Mouse (Mus musculus) intestine, embryonic 14.5 days (tissue): ENCODE results near the gene Lix1. TPM values are rescaled to one million over a fixed set of nuclear protein-coding genes. Genes with fewer than 3 reads are reported as not detected.
"Not testable (repeated sequence)": the region's sequence is repeated elsewhere in the genome, so short reads cannot be mapped to it uniquely, and the experiment has no call there.

ENCODE experiments used
- ATAC-seq: fragments of 200-750 bp; cut with Nextera tagmentation; replicated peaks from 2 replicates; pipeline ENCODE4 v1.8.0; 2017; ENCODE audit warnings: low read depth, moderate number of reproducible peaks, moderate TSS enrichment, moderate library complexity; ENCODE audit not compliant: low FRiP score, low TSS enrichment
- DNase-seq: peaks from one replicate; pipeline ENCODE4 v3.0.0-alpha.2; 2018; ENCODE audit warnings: low spot score
- H3K27ac ChIP-seq: fragments of 300-500 bp; sonication (generic); 2 replicates; pipeline ENCODE4 v1.5.1; 2014; ENCODE audit warnings: low read depth, mild to moderate bottlenecking, control low read depth
- H3K27me3 ChIP-seq: fragments of 300-500 bp; sonication (generic); replicated peaks from 2 replicates; pipeline ENCODE4 v1.6.1; 2014; ENCODE audit warnings: low read length, control low read depth; ENCODE audit not compliant: control insufficient read depth, insufficient read depth
- H3K36me3 ChIP-seq: fragments of 300-500 bp; sonication (generic); 2 replicates; pipeline ENCODE4 v1.6.1; 2014; ENCODE audit warnings: low read length, control low read depth; ENCODE audit not compliant: control insufficient read depth, insufficient read depth
- H3K4me1 ChIP-seq: fragments of 300-500 bp; sonication (generic); replicated peaks from 2 replicates; pipeline ENCODE4 v1.6.1; 2014; ENCODE audit warnings: low read length, control low read depth, mixed read lengths; ENCODE audit not compliant: control insufficient read depth, insufficient read depth
- H3K4me2 ChIP-seq: fragments of 300-500 bp; sonication (generic); 2 replicates; pipeline ENCODE4 v1.6.1; 2014; ENCODE audit warnings: low read length
- H3K4me3 ChIP-seq: fragments of 300-500 bp; sonication (generic); 2 replicates; pipeline ENCODE4 v1.5.1; 2014; ENCODE audit warnings: low read depth, low read length, control low read depth, mixed read lengths
- H3K9ac ChIP-seq: fragments of 300-500 bp; sonication (generic); 2 replicates; pipeline ENCODE4 v1.6.1; 2014; ENCODE audit warnings: mild to moderate bottlenecking, low read length
- H3K9me3 ChIP-seq: fragments of 300-500 bp; sonication (generic); 2 replicates; pipeline ENCODE4 v1.6.1; 2016; ENCODE audit warnings: low read length, control low read depth; ENCODE audit not compliant: control insufficient read depth
- WGBS: fragments of 180-500 bp; shearing (Covaris S2); extraction: QIAGEN DNeasy Blood & Tissue Kit; methylation state at CpG from one replicate; pipeline ENCODE4 v1.1.7; 2014; 5-methylcytosine and 5-hydroxymethylcytosine counted together
- polyA plus RNA-seq: library from polyadenylated mRNA; unstranded; fragments of >200 nt; fragmentation: Nextera tagmentation; extraction: Ambion mirVana; gene quantifications from 2 replicates; pipeline ENCODE4 v1.2.1, GENCODE M21; 2014

The Lix1 gene
- polyA plus RNA-seq, 1 experiment from 2014 or later: 4.1 TPM

- no peak overlapping the region for H3K27ac ChIP-seq
- H3K4me1 ChIP-seq: no peaks in the 10 kb centered on the region
- H3K9me3 ChIP-seq: no peaks in the 10 kb centered on the region
- H3K4me3 ChIP-seq: no peak overlapping the region
- no peak overlapping the region for H3K4me2 ChIP-seq
- H3K36me3 ChIP-seq: no peaks in the 10 kb centered on the region
- H3K27me3 ChIP-seq: no peaks in the 10 kb centered on the region
- 81% methylated on average over 8 of the region's 8 CpGs for WGBS
- DNase-seq (no peak), ATAC-seq (no peak)
- H3K9ac ChIP-seq: no peak overlapping the region
Measured at GRCm38 (mm10) chr17:17492116-17492515, 89.6 kb downstream of the Lix1 start.

GRCm38 (mm10) chr17:17496234-17496633, 93.8 kb downstream of the Lix1 start:
- H3K9me3 ChIP-seq, H3K27me3 ChIP-seq, DNase-seq, H3K27ac ChIP-seq, ATAC-seq, H3K4me2 ChIP-seq, H3K4me1 ChIP-seq, H3K36me3 ChIP-seq, H3K4me3 ChIP-seq, H3K9ac ChIP-seq: not testable (repeated sequence)

- Histone ChIP-seq H3K4me3 (no peak overlapping the region), H3K4me1 (no peaks in the 10 kb centered on the region), H3K9me3 (no peaks in the 10 kb centered on the region), H3K36me3 (no peaks in the 10 kb centered on the region), H3K9ac (no peak overlapping the region), H3K4me2 (no peak overlapping the region), H3K27ac (no peak overlapping the region), H3K27me3 (no peaks in the 10 kb centered on the region)
- WGBS: 83% methylated on average over 7 of the region's 7 CpGs
- DNase-seq (no peak), ATAC-seq (no peak)
Measured at GRCm38 (mm10) chr17:17496730-17497129, 94.3 kb downstream of the Lix1 start.

- no peaks in the 10 kb centered on the region for H3K4me1 ChIP-seq
- H3K4me2 ChIP-seq: no peak overlapping the region
- ATAC-seq: no peak
- no peaks in the 10 kb centered on the region for H3K36me3 ChIP-seq
- H3K27ac ChIP-seq: no peak overlapping the region
- no peaks in the 10 kb centered on the region for H3K27me3 ChIP-seq
- H3K9me3 ChIP-seq: no peaks in the 10 kb centered on the region
- no peak overlapping the region for H3K9ac ChIP-seq
- DNase-seq: no peak
- 11% methylated on average over 1 of the region's 1 CpGs for WGBS
- no peak overlapping the region for H3K4me3 ChIP-seq
Measured at GRCm38 (mm10) chr17:17498848-17499247, 96.4 kb downstream of the Lix1 start.

- Histone ChIP-seq H3K9ac (no peak overlapping the region), H3K36me3 (no peaks in the 10 kb centered on the region), H3K9me3 (no peaks in the 10 kb centered on the region), H3K27ac (no peak overlapping the region), H3K4me3 (no peak overlapping the region), H3K27me3 (no peaks in the 10 kb centered on the region), H3K4me1 (no peaks in the 10 kb centered on the region), H3K4me2 (no peak overlapping the region)
- no peak for DNase-seq
- ATAC-seq: no peak
- 56% methylated on average over 3 of the region's 3 CpGs for WGBS
Measured at GRCm38 (mm10) chr17:17499278-17499677, 96.8 kb downstream of the Lix1 start.

GRCm38 (mm10) chr17:17506677-17507076, 104.2 kb downstream of the Lix1 start:
- Histone ChIP-seq H3K9ac (no peak overlapping the region), H3K27ac (no peak overlapping the region), H3K4me3 (no peak overlapping the region), H3K36me3 (no peaks in the 10 kb centered on the region), H3K27me3 (no peaks in the 10 kb centered on the region), H3K9me3 (no peaks in the 10 kb centered on the region), H3K4me2 (no peak overlapping the region), H3K4me1 (no peaks in the 10 kb centered on the region)
- 89% methylated on average over 10 of the region's 10 CpGs for WGBS
- DNase-seq (no peak), ATAC-seq (no peak)

Other genes starting within 250 kb of the Lix1 start
- gene Riok2, start 28.4 kb upstream of the Lix1 start, polyA plus RNA-seq: 29.1 and 33.1 TPM in 2 replicates
- 11.3 and 11.4 TPM in 2 replicates for gene Lnpep, start 222.4 kb downstream of the Lix1 start, polyA plus RNA-seq